Mouse (Mus musculus) brain, embryonic 14.5 days (tissue): ENCODE results near the gene Evx2.
A peak's percentile ranks its signal among the peaks of the same experiment; 100 is the strongest.

Experiments used
- CTCF ChIP-seq: fragments of 200-500 bp; IDR thresholded peaks from 2 replicates; pipeline ENCODE4 v1.5.1; 2012; ENCODE audit warnings: inconsistent platforms, mild to moderate bottlenecking, moderate library complexity, borderline replicate concordance; ENCODE audit not compliant: insufficient read depth, insufficient read length; ENCODE audit errors: extremely low read depth
- POLR2A ChIP-seq: fragments of 200-500 bp; IDR thresholded peaks from 2 replicates; pipeline ENCODE4 v1.6.1; 2012; ENCODE audit warnings: mild to moderate bottlenecking, inconsistent platforms, borderline replicate concordance; ENCODE audit not compliant: poor library complexity, insufficient read depth, insufficient read length, severe bottlenecking; ENCODE audit errors: extremely low read depth

DNA sequence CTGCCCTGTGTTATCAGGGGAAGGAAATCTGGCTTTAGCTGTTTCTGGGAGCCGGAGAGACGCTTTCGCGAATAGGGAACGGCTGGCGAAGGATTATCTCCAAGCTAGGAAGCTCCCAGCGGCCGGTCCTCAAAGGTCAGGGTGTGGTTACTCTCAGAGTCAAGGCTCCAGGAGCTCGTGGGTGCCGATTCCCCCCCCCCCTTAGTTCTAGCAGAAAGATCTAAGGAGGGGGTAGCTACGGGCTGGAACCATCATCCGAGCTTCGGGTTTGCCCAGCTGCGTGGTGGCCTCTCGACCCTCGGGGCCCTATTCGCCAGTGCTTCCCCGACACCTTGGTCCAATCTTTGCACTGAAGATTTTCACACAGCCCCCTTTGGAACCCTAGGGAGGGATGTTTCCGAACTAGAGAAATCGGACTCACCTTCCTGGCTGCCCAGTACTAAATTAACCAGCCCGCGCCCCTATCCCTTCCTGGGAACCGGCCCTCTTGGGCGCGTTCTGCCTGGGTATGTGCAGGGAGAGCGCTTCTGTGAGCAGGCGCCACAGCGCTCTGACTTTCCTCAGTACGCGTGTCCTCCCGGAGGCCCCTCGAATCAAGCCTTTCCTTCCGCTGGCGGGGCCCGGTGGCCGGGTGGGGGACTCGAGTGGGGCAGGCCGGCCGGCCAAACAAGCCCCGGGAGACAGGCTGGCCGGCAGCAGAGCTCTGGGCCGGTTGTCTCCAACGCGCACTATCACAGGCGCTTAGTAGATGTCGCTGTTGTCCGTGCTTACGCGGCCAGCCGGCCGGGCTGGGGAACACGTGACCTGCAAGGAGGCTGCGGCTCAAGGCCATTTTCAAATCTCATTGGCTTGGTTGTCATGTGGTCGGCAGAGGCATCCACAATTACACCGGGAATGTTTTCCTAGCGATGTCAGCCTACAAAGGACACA lies 31.9 kb upstream of the Evx2 start, which contains the start of gene Hoxd10:
- TF ChIP-seq POLR2A (no peak), CTCF (peak; percentile 46)
